Mouse (Mus musculus) brown adipose tissue, adult 24 weeks (tissue): Measurements from ENCODE around the gene Map2k1. TPM values are rescaled to one million over a fixed set of nuclear protein-coding genes. Genes with fewer than 3 reads are reported as not detected.
"Not testable (repeated sequence)": the region's sequence is repeated elsewhere in the genome, so short reads cannot be mapped to it uniquely, and the experiment has no call there.

Experiments
- H3K27ac ChIP-seq: fragments of 200-500 bp; replicated peaks from 2 replicates; pipeline ENCODE4 v1.5.1; 2012; ENCODE audit warnings: low read depth, mild to moderate bottlenecking, low read length
- H3K4me1 ChIP-seq: fragments of 200-500 bp; 2 replicates; pipeline ENCODE4 v1.6.1; 2012; ENCODE audit warnings: low read length, mixed read lengths; ENCODE audit not compliant: control insufficient read depth, insufficient read depth, insufficient read length
- H3K4me3 ChIP-seq: fragments of 200-500 bp; 2 replicates; pipeline ENCODE4 v1.5.1; 2012; ENCODE audit warnings: low read depth, mild to moderate bottlenecking, low read length, moderate library complexity; ENCODE audit not compliant: insufficient read depth
- polyA plus RNA-seq: library from polyadenylated mRNA; stranded (reverse); fragments of >200 nt; gene quantifications from 2 replicates; pipeline ENCODE4 v1.2.4, GENCODE M21; 2012; ENCODE audit not compliant: missing spikeins, insufficient read depth, insufficient read length

The Map2k1 gene
- 33.1 and 39.9 TPM in 2 replicates for polyA plus RNA-seq

- Histone ChIP-seq H3K4me1 (peaks cover 6% of the 10 kb centered on the region), H3K27ac (peak within 1 kb of the TSS; percentile 75)
These were observed at the start of gene Map2k1 for GRCm38 (mm10) chr9:64253021-64253904. Gene Map2k1 (minus strand): TSS chr9:64253631.

GRCm38 (mm10) chr9:64303086-64303485, 49.7 kb upstream of the Map2k1 start:
- H3K4me3 ChIP-seq, H3K4me1 ChIP-seq, H3K27ac ChIP-seq: not testable (repeated sequence)

More at GRCm38 (mm10) chr9:64253021-64253904, at the start of gene Map2k1:
- H3K4me3 ChIP-seq: peak within 1 kb of the TSS; percentile 81

GRCm38 (mm10) chr9:64282404-64282987, 29.1 kb upstream of the Map2k1 start:
- H3K4me3 ChIP-seq: peak overlapping the region; percentile 81
- H3K4me1 ChIP-seq: 0 out of 2 replicates have a peak, but pooled peaks cover 2% of the 10 kb centered on the region
- H3K27ac ChIP-seq: no peak overlapping the region

GRCm38 (mm10) chr9:64281781-64282178, 28.3 kb upstream of the Map2k1 start:
- Histone ChIP-seq H3K27ac (no peak overlapping the region), H3K4me1 (0 out of 2 replicates have a peak, but pooled peaks cover 2% of the 10 kb centered on the region), H3K4me3 (peak overlapping the region; percentile 81)

GRCm38 (mm10) chr9:64281105-64281780, 27.8 kb upstream of the Map2k1 start, which contains the start of gene Tipin:
Gene Tipin (plus strand): TSS chr9:64281581.
- H3K4me3 ChIP-seq: peak within 1 kb of the TSS; percentile 81
- no peak within 1 kb of the TSS for H3K27ac ChIP-seq
- 0 out of 2 replicates have a peak, but pooled peaks cover 2% of the 10 kb centered on the region for H3K4me1 ChIP-seq

- Histone ChIP-seq H3K4me1 (0 out of 2 replicates have a peak, but pooled peaks cover 2% of the 10 kb centered on the region), H3K4me3 (no peak overlapping the region), H3K27ac (no peak overlapping the region)
These were observed 25.4 kb upstream of the Map2k1 start for GRCm38 (mm10) chr9:64278665-64279310.

GRCm38 (mm10) chr9:64277706-64278105, 24.3 kb upstream of the Map2k1 start:
- Histone ChIP-seq H3K27ac (no peak overlapping the region), H3K4me1 (0 out of 2 replicates have a peak, but pooled peaks cover 2% of the 10 kb centered on the region), H3K4me3 (no peak overlapping the region)

- Histone ChIP-seq H3K4me1 (no peaks in the 10 kb centered on the region), H3K4me3 (no peak overlapping the region), H3K27ac (no peak overlapping the region)
These were observed 21.5 kb upstream of the Map2k1 start for GRCm38 (mm10) chr9:64274919-64275318.

GRCm38 (mm10) chr9:64274291-64274690, 20.9 kb upstream of the Map2k1 start:
- Histone ChIP-seq H3K4me1 (no peaks in the 10 kb centered on the region), H3K27ac (no peak overlapping the region), H3K4me3 (no peak overlapping the region)

GRCm38 (mm10) chr9:64273757-64274156, 20.3 kb upstream of the Map2k1 start:
- no peak overlapping the region for H3K27ac ChIP-seq

GRCm38 (mm10) chr9:64272611-64273010, 19.2 kb upstream of the Map2k1 start:
- Histone ChIP-seq H3K4me1 (no peaks in the 10 kb centered on the region), H3K27ac (no peak overlapping the region), H3K4me3 (no peak overlapping the region)

More at GRCm38 (mm10) chr9:64273757-64274156, 20.3 kb upstream of the Map2k1 start:
- Histone ChIP-seq H3K4me3 (no peak overlapping the region), H3K4me1 (no peaks in the 10 kb centered on the region)

- H3K27ac ChIP-seq: no peak overlapping the region
- H3K4me1 ChIP-seq: no peaks in the 10 kb centered on the region
- no peak overlapping the region for H3K4me3 ChIP-seq
These were observed 17.8 kb upstream of the Map2k1 start for GRCm38 (mm10) chr9:64271249-64271648.

GRCm38 (mm10) chr9:64268836-64269235, 15.4 kb upstream of the Map2k1 start:
- H3K27ac ChIP-seq, H3K4me3 ChIP-seq, H3K4me1 ChIP-seq: not testable (repeated sequence)

- H3K4me1 ChIP-seq: no peaks in the 10 kb centered on the region
- no peak overlapping the region for H3K4me3 ChIP-seq
- H3K27ac ChIP-seq: no peak overlapping the region
These were observed 14.8 kb upstream of the Map2k1 start for GRCm38 (mm10) chr9:64268196-64268595.
